Mouse (Mus musculus): ENCODE data around the gene Oxct2a. TPM values are rescaled to one million over a fixed set of nuclear protein-coding genes. Genes with fewer than 3 reads are reported as not detected.
"Not testable (repeated sequence)": the region's sequence is repeated elsewhere in the genome, so short reads cannot be mapped to it uniquely, and the experiment has no call there.

The Oxct2a gene
- polyA plus RNA-seq, 1 experiment from 2014 or later, result not detected

GRCm38 (mm10) chr4:123340232-123340631 lies 16.8 kb upstream of the Oxct2a start:
- no peak for ATAC-seq (ENCODE audit: low read depth)
- H3K4me3 ChIP-seq (ENCODE audit: low read depth, low read length), result no peak overlapping the region
- peaks cover 12% of the 10 kb centered on the region; the same call in 1 of the 2 replicates for H3K4me1 ChIP-seq (ENCODE audit: control insufficient read depth, insufficient read depth, low read length)
- H3K27ac ChIP-seq (ENCODE audit: low read depth, low read length), result no peak overlapping the region
- H3K9me3 ChIP-seq (ENCODE audit: control insufficient read depth, low read length), result no peaks in the 10 kb centered on the region
- 75% methylated on average over 5 of the region's 5 CpGs for WGBS
- no peak overlapping the region for H3K9ac ChIP-seq (replicated peaks; ENCODE audit: low read depth, low read length)
- H3K36me3 ChIP-seq (ENCODE audit: control insufficient read depth, insufficient read depth, low read length), result no peaks in the 10 kb centered on the region
- H3K27me3 ChIP-seq (ENCODE audit: control insufficient read depth, insufficient read depth, low read length), result peaks cover 30% of the 10 kb centered on the region
- H3K4me2 ChIP-seq (ENCODE audit: low read depth, low read length), result no peak overlapping the region

- H3K9me3 ChIP-seq (ENCODE audit: control insufficient read depth, low read length), result no peaks in the 10 kb centered on the region
- H3K9ac ChIP-seq (replicated peaks; ENCODE audit: low read depth, low read length), result no peak overlapping the region
- H3K27ac ChIP-seq (ENCODE audit: low read depth, low read length), result no peak overlapping the region
- H3K27me3 ChIP-seq (ENCODE audit: control insufficient read depth, insufficient read depth, low read length), result peaks cover 21% of the 10 kb centered on the region
- 71% methylated on average over 4 of the region's 4 CpGs for whole genome bisulfite sequencing
- H3K36me3 ChIP-seq (ENCODE audit: control insufficient read depth, insufficient read depth, low read length), result no peaks in the 10 kb centered on the region
- H3K4me2 ChIP-seq (ENCODE audit: low read depth, low read length), result no peak overlapping the region
- no peak overlapping the region for H3K4me3 ChIP-seq (ENCODE audit: low read depth, low read length)
- 0 out of 2 replicates have a peak, but pooled peaks cover 5% of the 10 kb centered on the region for H3K4me1 ChIP-seq (ENCODE audit: control insufficient read depth, insufficient read depth, low read length)
- ATAC-seq (ENCODE audit: low read depth), result no peak
Measured at GRCm38 (mm10) chr4:123337693-123338092, 14.3 kb upstream of the Oxct2a start.

GRCm38 (mm10) chr4:123335796-123336585 lies 12.6 kb upstream of the Oxct2a start:
- no peak for ATAC-seq (ENCODE audit: low read depth)
- H3K36me3 ChIP-seq (ENCODE audit: control insufficient read depth, insufficient read depth, low read length), result no peaks in the 10 kb centered on the region
- 75% methylated on average over 14 of the region's 14 CpGs for WGBS
- no peak overlapping the region for H3K9ac ChIP-seq (replicated peaks; ENCODE audit: low read depth, low read length)
- no peak overlapping the region for H3K27ac ChIP-seq (ENCODE audit: low read depth, low read length)
- H3K27me3 ChIP-seq (ENCODE audit: control insufficient read depth, insufficient read depth, low read length), result peaks cover 7% of the 10 kb centered on the region
- no peak overlapping the region for H3K4me3 ChIP-seq (ENCODE audit: low read depth, low read length)
- H3K9me3 ChIP-seq (ENCODE audit: control insufficient read depth, low read length), result no peaks in the 10 kb centered on the region
- H3K4me1 ChIP-seq (ENCODE audit: control insufficient read depth, insufficient read depth, low read length), result no peaks in the 10 kb centered on the region
- H3K4me2 ChIP-seq (ENCODE audit: low read depth, low read length), result no peak overlapping the region

- H3K4me2 ChIP-seq (ENCODE audit: low read depth, low read length); H3K4me1 ChIP-seq (ENCODE audit: control insufficient read depth, insufficient read depth, low read length); H3K27me3 ChIP-seq (ENCODE audit: control insufficient read depth, insufficient read depth, low read length); ATAC-seq (ENCODE audit: low read depth); H3K36me3 ChIP-seq (ENCODE audit: control insufficient read depth, insufficient read depth, low read length); H3K4me3 ChIP-seq (ENCODE audit: low read depth, low read length); H3K27ac ChIP-seq (ENCODE audit: low read depth, low read length); H3K9me3 ChIP-seq (ENCODE audit: control insufficient read depth, low read length); H3K9ac ChIP-seq (replicated peaks; ENCODE audit: low read depth, low read length): not testable (repeated sequence)
- 62% methylated on average over 10 of the region's 10 CpGs for WGBS
Measured at GRCm38 (mm10) chr4:123335244-123335643, 11.8 kb upstream of the Oxct2a start.

- no peak overlapping the region for H3K9ac ChIP-seq (replicated peaks; ENCODE audit: low read depth, low read length)
- no peak overlapping the region for H3K4me2 ChIP-seq (ENCODE audit: low read depth, low read length)
- WGBS, result 78% methylated on average over 3 of the region's 3 CpGs
- no peaks in the 10 kb centered on the region for H3K27me3 ChIP-seq (ENCODE audit: control insufficient read depth, insufficient read depth, low read length)
- ATAC-seq (ENCODE audit: low read depth), result no peak
- H3K27ac ChIP-seq (ENCODE audit: low read depth, low read length), result no peak overlapping the region
- H3K36me3 ChIP-seq (ENCODE audit: control insufficient read depth, insufficient read depth, low read length), result no peaks in the 10 kb centered on the region
- H3K4me3 ChIP-seq (ENCODE audit: low read depth, low read length), result no peak overlapping the region
- H3K9me3 ChIP-seq (ENCODE audit: control insufficient read depth, low read length), result no peaks in the 10 kb centered on the region
- H3K4me1 ChIP-seq (ENCODE audit: control insufficient read depth, insufficient read depth, low read length), result no peaks in the 10 kb centered on the region
Measured at GRCm38 (mm10) chr4:123334177-123334576, 10.7 kb upstream of the Oxct2a start.

- Histone ChIP-seq H3K36me3 (ENCODE audit: control insufficient read depth, insufficient read depth, low read length) (no peaks in the 10 kb centered on the region), H3K4me2 (ENCODE audit: low read depth, low read length) (no peak overlapping the region), H3K4me1 (ENCODE audit: control insufficient read depth, insufficient read depth, low read length) (no peaks in the 10 kb centered on the region), H3K27me3 (ENCODE audit: control insufficient read depth, insufficient read depth, low read length) (no peaks in the 10 kb centered on the region), H3K9me3 (ENCODE audit: control insufficient read depth, low read length) (no peaks in the 10 kb centered on the region), H3K9ac (replicated peaks; ENCODE audit: low read depth, low read length) (no peak overlapping the region), H3K4me3 (ENCODE audit: low read depth, low read length) (no peak overlapping the region), H3K27ac (ENCODE audit: low read depth, low read length) (no peak overlapping the region)
- no peak for ATAC-seq (ENCODE audit: low read depth)
- WGBS, result 95% methylated on average over 4 of the region's 4 CpGs
Measured at GRCm38 (mm10) chr4:123333151-123333550, 9.7 kb upstream of the Oxct2a start.

- not testable (repeated sequence) for H3K4me3 ChIP-seq (ENCODE audit: low read depth, low read length); ATAC-seq (ENCODE audit: low read depth); H3K27ac ChIP-seq (ENCODE audit: low read depth, low read length); H3K4me2 ChIP-seq (ENCODE audit: low read depth, low read length); H3K36me3 ChIP-seq (ENCODE audit: control insufficient read depth, insufficient read depth, low read length); H3K9me3 ChIP-seq (ENCODE audit: control insufficient read depth, low read length); H3K9ac ChIP-seq (replicated peaks; ENCODE audit: low read depth, low read length); H3K27me3 ChIP-seq (ENCODE audit: control insufficient read depth, insufficient read depth, low read length); H3K4me1 ChIP-seq (ENCODE audit: control insufficient read depth, insufficient read depth, low read length)
- WGBS, result 59% methylated on average over 1 of the region's 1 CpGs
Measured at GRCm38 (mm10) chr4:123331961-123332360, 8.5 kb upstream of the Oxct2a start.

GRCm38 (mm10) chr4:123331326-123331725 lies 7.9 kb upstream of the Oxct2a start:
- ATAC-seq (ENCODE audit: low read depth), result no peak
- no peak overlapping the region for H3K4me3 ChIP-seq (ENCODE audit: low read depth, low read length)
- H3K4me2 ChIP-seq (ENCODE audit: low read depth, low read length), result no peak overlapping the region
- no peaks in the 10 kb centered on the region for H3K36me3 ChIP-seq (ENCODE audit: control insufficient read depth, insufficient read depth, low read length)
- H3K27me3 ChIP-seq (ENCODE audit: control insufficient read depth, insufficient read depth, low read length), result no peaks in the 10 kb centered on the region
- no peak overlapping the region for H3K27ac ChIP-seq (ENCODE audit: low read depth, low read length)
- H3K9me3 ChIP-seq (ENCODE audit: control insufficient read depth, low read length), result no peaks in the 10 kb centered on the region
- 76% methylated on average over 5 of the region's 5 CpGs for WGBS
- no peaks in the 10 kb centered on the region for H3K4me1 ChIP-seq (ENCODE audit: control insufficient read depth, insufficient read depth, low read length)
- H3K9ac ChIP-seq (replicated peaks; ENCODE audit: low read depth, low read length), result no peak overlapping the region

GRCm38 (mm10) chr4:123328946-123329345 lies 5.5 kb upstream of the Oxct2a start:
- H3K27me3 ChIP-seq (ENCODE audit: control insufficient read depth, insufficient read depth, low read length), result no peaks in the 10 kb centered on the region
- H3K27ac ChIP-seq (ENCODE audit: low read depth, low read length), result no peak overlapping the region
- H3K4me3 ChIP-seq (ENCODE audit: low read depth, low read length), result no peak overlapping the region
- no peak for ATAC-seq (ENCODE audit: low read depth)
- WGBS, result 77% methylated on average over 6 of the region's 6 CpGs
- no peak overlapping the region for H3K4me2 ChIP-seq (ENCODE audit: low read depth, low read length)
- no peak overlapping the region for H3K9ac ChIP-seq (replicated peaks; ENCODE audit: low read depth, low read length)
- H3K4me1 ChIP-seq (ENCODE audit: control insufficient read depth, insufficient read depth, low read length), result no peaks in the 10 kb centered on the region
- no peaks in the 10 kb centered on the region for H3K36me3 ChIP-seq (ENCODE audit: control insufficient read depth, insufficient read depth, low read length)
- H3K9me3 ChIP-seq (ENCODE audit: control insufficient read depth, low read length), result no peaks in the 10 kb centered on the region
